Mouse (Mus musculus) adrenal gland, adult 18-20 months (tissue): Measurements from ENCODE around the gene Stx5a. TPM values are rescaled to one million over a fixed set of nuclear protein-coding genes. Genes with fewer than 3 reads are reported as not detected.

Experiments
- DNase-seq, 2 experiments: peaks; one replicate each; pipeline ENCODE4 v3.0.0; 2021 to 2022; ENCODE audit warnings: low spot score in 2 of 2
- microRNA-seq, 2 experiments: library from miRNA; unstranded; fragments of <30 nt; microRNA quantifications; one replicate each; pipeline ENCODE4 v1.2.0; 2021; ENCODE audit warnings: borderline number of aligned reads in 2 of 2
- total RNA-seq, 2 experiments: library from RNA; stranded (reverse); gene quantifications; 1 replicate in 1 of 2; 2 replicates in 1 of 2; pipeline ENCODE4 v1.2.3; 2021

Stx5a gene
- total RNA-seq, 2 experiments from 2014 or later = 78.2 to 103 TPM

GRCm38 (mm10) chr19:8790171-8790570 is 49.0 kb downstream of the Stx5a start:
- DNase-seq = no peak

- DNase-seq = peak; percentile 83 to 86
Observed at GRCm38 (mm10) chr19:8798264-8798946, 57.2 kb downstream of the Stx5a start, which contains the start of gene Polr2g. Polr2g (minus strand) TSS chr19:8798577.

GRCm38 (mm10) chr19:8798947-8799315 is 57.7 kb downstream of the Stx5a start:
- no peak for DNase-seq

- peak; percentile 74 to 79 for DNase-seq
Observed at GRCm38 (mm10) chr19:8802130-8802821, 61.1 kb downstream of the Stx5a start, which contains the start of gene Zbtb3. Zbtb3 (plus strand) TSS chr19:8802555.

- DNase-seq = no peak
Observed at GRCm38 (mm10) chr19:8803204-8803780, 62.1 kb downstream of the Stx5a start.

GRCm38 (mm10) chr19:8803879-8804660 is 62.9 kb downstream of the Stx5a start:
- DNase-seq = no peak

Small RNA genes lying within 50 kb of the gene (microRNA-seq; reads per million reads assigned to microRNA genes)
- 0 reads per million in 2 experiments for gene Mir6992

Other genes with a start within 250 kb of the Stx5a start
- under 1 TPM; 0.16 to 0.33 TPM for gene Slc22a8, start 150.2 kb upstream of the Stx5a start, total RNA-seq
- under 1 TPM in 1 of 2 experiments, not detected in 1; 0.17 TPM for gene Slc22a6, start 123.4 kb upstream of the Stx5a start, total RNA-seq
- 1 to 10 TPM in 1 of 2 experiments, under 1 TPM in 1; 0.60 to 1.5 TPM for gene Chrm1, start 77.6 kb upstream of the Stx5a start, total RNA-seq
- 100 to 1,000 TPM; 373 to 425 TPM for gene Slc3a2, start 18.0 kb upstream of the Stx5a start, total RNA-seq
- gene Wdr74, start 5.6 kb upstream of the Stx5a start, total RNA-seq = 10 to 100 TPM; 62.4 to 66.2 TPM
- gene 1700092M07Rik, start 695 bp upstream of the Stx5a start, total RNA-seq = 1 to 10 TPM; 2.0 to 2.3 TPM
- 100 to 1,000 TPM; 127 to 144 TPM for gene Nxf1, start 15.7 kb downstream of the Stx5a start, total RNA-seq
- 100 to 1,000 TPM; 114 to 116 TPM for gene Tmem223, start 29.6 kb downstream of the Stx5a start, total RNA-seq
- 10 to 100 TPM; 41.4 to 51.7 TPM for gene Tmem179b, start 33.1 kb downstream of the Stx5a start, total RNA-seq
- gene Taf6l, start 45.0 kb downstream of the Stx5a start, total RNA-seq = 10 to 100 TPM; 11.3 to 12.2 TPM
- 10 to 100 TPM; 81.3 to 97.9 TPM for gene Polr2g, start 57.2 kb downstream of the Stx5a start, total RNA-seq
- gene Zbtb3, start 61.1 kb downstream of the Stx5a start, total RNA-seq = 1 to 10 TPM; 2.8 to 3.1 TPM
- gene Ttc9c, start 77.9 kb downstream of the Stx5a start, total RNA-seq = 10 to 100 TPM; 35.3 to 39.4 TPM
- 10 to 100 TPM; 62.6 to 72.1 TPM for gene Hnrnpul2, start 78.6 kb downstream of the Stx5a start, total RNA-seq
- not detected for gene AC129217.1, start 88.4 kb downstream of the Stx5a start, total RNA-seq
- gene Bscl2, start 96.1 kb downstream of the Stx5a start, total RNA-seq = 100 to 1,000 TPM; 144 to 158 TPM
- 1 to 10 TPM; 5.9 to 6.9 TPM for gene Gng3, start 97.8 kb downstream of the Stx5a start, total RNA-seq
- 1 to 10 TPM; 2.3 to 6.6 TPM for gene Lrrn4cl, start 109.4 kb downstream of the Stx5a start, total RNA-seq
- gene Ubxn1, start 130.1 kb downstream of the Stx5a start, total RNA-seq = 100 to 1,000 TPM; 178 to 202 TPM
- gene Uqcc3, start 139.5 kb downstream of the Stx5a start, total RNA-seq = 10 to 100 TPM; 55.2 to 65.6 TPM
- 1 to 10 TPM; 6.4 to 7.1 TPM for gene Lbhd1, start 142.3 kb downstream of the Stx5a start, total RNA-seq
- gene Gm49403, start 142.5 kb downstream of the Stx5a start, total RNA-seq = not detected
- 10 to 100 TPM; 44.6 to 47.1 TPM for gene 1810009A15Rik, start 147.4 kb downstream of the Stx5a start, total RNA-seq
- gene Gm49416, start 147.5 kb downstream of the Stx5a start, total RNA-seq = 1 to 10 TPM; 3.2 to 9.1 TPM
- gene Ints5, start 151.6 kb downstream of the Stx5a start, total RNA-seq = 10 to 100 TPM; 23.3 to 23.9 TPM
- gene Ganab, start 156.7 kb downstream of the Stx5a start, total RNA-seq = 100 to 1,000 TPM; 163 to 212 TPM
- gene B3gat3, start 179.0 kb downstream of the Stx5a start, total RNA-seq = 10 to 100 TPM; 60.5 to 65.7 TPM
- 10 to 100 TPM; 29.8 to 49.2 TPM for gene Rom1, start 187.9 kb downstream of the Stx5a start, total RNA-seq
- 10 to 100 TPM; 41.5 to 59.5 TPM for gene Eml3, start 188.1 kb downstream of the Stx5a start, total RNA-seq
- gene Mta2, start 200.5 kb downstream of the Stx5a start, total RNA-seq = 10 to 100 TPM; 81.1 to 89.8 TPM
- gene Tut1, start 212.4 kb downstream of the Stx5a start, total RNA-seq = 10 to 100 TPM; 23.1 to 26.1 TPM
- gene Eef1g, start 225.6 kb downstream of the Stx5a start, total RNA-seq = 100 to 1,000 TPM; 334 to 342 TPM
- gene Ahnak, start 247.9 kb downstream of the Stx5a start, total RNA-seq = 100 to 1,000 TPM in 1 of 2 experiments, 10 to 100 TPM in 1; 88.9 to 162 TPM